Mouse (Mus musculus) liver, embryonic 14 days (tissue): ENCODE measurements around the gene Slc41a3. TPM values are rescaled to one million over a fixed set of nuclear protein-coding genes. Genes with fewer than 3 reads are reported as not detected.

Source experiments
- polyA plus RNA-seq: library from polyadenylated mRNA; depleted of rRNA; stranded (reverse); fragments of >200 nt; gene quantifications from 2 replicates; pipeline ENCODE4 v1.2.3, GENCODE M21; 2012; rRNA removed

The Slc41a3 gene
- 19.9 and 22.0 TPM in 2 replicates for polyA plus RNA-seq

GRCm38 (mm10) chr6:90604533-90605297 is at the start of gene Slc41a3:
Gene Slc41a3, plus strand, starts transcription at chr6:90604725.

Other genes with a start within 250 kb of the Slc41a3 start
- gene Zxdc, start 235.2 kb upstream of the Slc41a3 start, polyA plus RNA-seq, result 2.9 and 3.4 TPM in 2 replicates
- 0.03 and 0.05 TPM in 2 replicates for gene Cfap100, start 175.9 kb upstream of the Slc41a3 start, polyA plus RNA-seq
- gene Klf15, start 142.1 kb upstream of the Slc41a3 start, polyA plus RNA-seq, result 6.5 and 7.0 TPM in 2 replicates
- 9.1 and 10.2 TPM in 2 replicates for gene Aldh1l1, start 118.3 kb upstream of the Slc41a3 start, polyA plus RNA-seq